Mouse (Mus musculus) embryo, embryonic 11 days (tissue): ENCODE measurements around the gene Ctsw.
"Not testable (repeated sequence)": the region's sequence is repeated elsewhere in the genome, so short reads cannot be mapped to it uniquely, and the experiment has no call there.

Source experiments
- DNase-seq: peaks from one replicate; pipeline ENCODE4 v3.0.0-alpha.2; 2015

Ctsw gene

GRCm38 (mm10) chr19:5468374-5468773 lies at the start of gene Ctsw:
TSS of gene Ctsw (minus strand) at chr19:5468507.
- DNase-seq: no peak

GRCm38 (mm10) chr19:5516906-5517505 lies 48.7 kb upstream of the Ctsw start:
- no peak for DNase-seq

- no peak for DNase-seq
These were observed 47.8 kb upstream of the Ctsw start for GRCm38 (mm10) chr19:5515840-5516777.

DNA sequence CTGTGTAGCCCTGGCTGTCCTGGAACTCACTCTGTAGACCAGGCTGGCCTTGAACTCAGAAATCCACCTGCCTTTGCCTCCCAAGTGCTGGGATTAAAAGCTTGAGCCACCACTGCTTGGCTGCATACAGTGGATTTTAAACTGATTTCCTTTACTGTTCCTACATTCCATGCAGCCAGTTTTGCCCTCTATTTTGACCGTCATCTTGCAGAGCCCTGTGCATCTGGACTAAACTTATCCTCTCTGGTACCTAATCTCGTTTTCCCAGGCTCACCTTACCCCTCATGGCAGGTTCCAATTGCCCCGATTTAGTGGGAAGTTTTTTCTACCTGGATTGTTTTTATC lies 44.7 kb upstream of the Ctsw start:
- DNase-seq: no peak

GRCm38 (mm10) chr19:5512091-5513004 lies 44.0 kb upstream of the Ctsw start:
- DNase-seq: no peak

GRCm38 (mm10) chr19:5511074-5511632 lies 42.8 kb upstream of the Ctsw start:
- no peak for DNase-seq

- DNase-seq: peak; percentile 97
These were observed 42.0 kb upstream of the Ctsw start, which contains the start of gene Snx32 for GRCm38 (mm10) chr19:5510031-5511026. TSS of gene Snx32 (minus strand) at chr19:5510538.

GRCm38 (mm10) chr19:5503687-5504086 lies 35.4 kb upstream of the Ctsw start, which contains the start of gene 1700020D05Rik:
TSS of gene 1700020D05Rik (minus strand) at chr19:5503787.
- DNase-seq: no peak

DNA sequence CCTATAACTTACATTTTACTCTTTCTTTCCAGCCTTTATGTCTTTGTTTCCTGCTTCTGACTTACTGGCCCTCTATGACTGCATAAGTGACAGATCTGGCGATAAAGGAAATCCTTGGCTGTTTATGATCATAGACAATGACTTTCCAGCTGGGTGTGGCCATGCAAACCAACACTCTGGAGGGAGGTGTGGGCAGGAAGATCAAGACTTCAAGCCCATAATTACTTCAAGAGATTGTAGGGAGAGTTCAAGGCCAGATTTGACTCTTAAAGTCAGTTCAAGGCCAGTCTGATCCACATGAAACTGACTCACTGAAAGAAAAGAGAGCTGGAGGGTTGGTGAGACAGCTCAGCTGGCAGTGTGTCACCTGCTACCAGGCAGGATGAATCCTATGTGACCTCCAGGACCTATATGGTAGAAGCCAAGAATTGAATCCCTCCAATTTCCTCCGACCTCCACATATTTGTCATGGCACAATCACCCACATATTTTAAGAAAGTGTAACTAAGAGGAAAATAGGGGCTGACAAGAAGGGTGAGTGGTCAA lies 32.1 kb upstream of the Ctsw start:
- DNase-seq: no peak

DNA sequence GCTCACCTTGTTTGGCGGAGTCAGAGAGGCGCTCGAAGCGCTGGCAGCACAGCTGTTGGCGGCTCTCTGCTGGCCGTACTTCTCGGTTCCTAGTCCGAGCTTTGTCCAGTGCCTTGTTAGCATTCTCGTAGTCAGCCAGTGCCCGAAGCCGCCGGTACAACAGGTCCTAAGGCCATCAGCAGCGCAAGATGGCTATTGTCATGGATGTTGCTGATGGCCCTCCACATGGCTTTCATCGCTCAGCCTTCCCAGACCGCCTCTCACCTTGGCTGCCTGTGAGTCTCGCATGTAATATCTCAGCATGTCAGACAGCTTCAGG lies 27.7 kb upstream of the Ctsw start:
- no peak for DNase-seq

GRCm38 (mm10) chr19:5495353-5496051 lies 27.2 kb upstream of the Ctsw start:
- DNase-seq: no peak

DNA sequence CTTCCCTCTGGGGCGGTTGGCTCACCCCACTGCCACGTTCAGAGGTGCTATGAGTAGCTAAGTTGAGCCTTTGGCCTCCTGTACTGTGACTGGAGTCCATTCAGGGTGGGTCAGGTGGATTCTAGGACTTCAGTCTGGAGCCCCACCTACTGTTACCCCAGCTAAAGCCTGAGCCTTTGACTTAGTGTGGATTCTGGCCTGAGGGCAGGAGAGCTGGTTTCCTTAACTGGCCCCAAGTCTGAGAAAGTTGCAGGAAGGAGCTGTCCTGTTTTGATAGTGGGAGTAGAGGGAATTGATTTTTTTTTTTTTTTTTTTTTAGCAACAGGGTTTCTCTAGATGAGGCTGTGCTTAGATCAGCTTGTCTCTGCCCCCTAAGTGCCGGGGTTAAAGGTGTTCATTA lies 26.0 kb upstream of the Ctsw start:
- DNase-seq: no peak

GRCm38 (mm10) chr19:5493301-5493721 lies 25.0 kb upstream of the Ctsw start:
- DNase-seq: not testable (repeated sequence)

GRCm38 (mm10) chr19:5492641-5493040 lies 24.3 kb upstream of the Ctsw start:
- no peak for DNase-seq

- peak; percentile 85 for DNase-seq
These were observed 22.8 kb upstream of the Ctsw start for GRCm38 (mm10) chr19:5490898-5491708.

DNA sequence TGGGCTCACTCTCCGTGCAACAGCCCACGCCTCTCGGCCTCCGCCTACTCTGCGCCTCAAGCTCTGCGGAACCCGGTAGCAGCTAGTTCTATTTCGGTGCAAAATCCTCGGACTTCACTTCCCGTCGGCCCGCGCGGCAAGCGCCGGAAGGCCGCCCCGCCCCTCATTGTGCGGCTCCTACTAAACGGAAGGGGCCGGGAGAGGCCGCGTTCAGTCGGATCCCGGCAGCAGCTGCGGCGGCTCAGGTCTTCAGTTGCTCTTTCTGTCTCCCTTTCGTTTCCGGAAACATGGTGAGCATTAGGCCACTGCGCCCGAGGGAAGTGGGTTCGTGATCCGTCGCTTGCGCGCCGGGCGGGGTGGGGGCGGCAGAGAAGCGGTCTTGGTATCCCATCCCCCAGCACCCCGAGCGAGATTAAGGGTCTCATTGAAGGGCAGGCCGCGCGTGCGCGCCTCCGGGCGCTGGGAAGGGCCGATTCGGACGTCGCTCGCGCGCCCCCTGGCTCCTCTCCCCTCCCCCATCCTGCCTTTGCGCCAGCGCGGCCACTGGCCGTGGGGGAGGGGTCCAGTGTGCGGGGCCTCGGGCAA lies 22.1 kb upstream of the Ctsw start, which contains the start of gene Cfl1:
TSS of gene Cfl1 (plus strand) at position 143 of the 585 bp plus-strand sequence.
- DNase-seq: peak; percentile 99

DNA sequence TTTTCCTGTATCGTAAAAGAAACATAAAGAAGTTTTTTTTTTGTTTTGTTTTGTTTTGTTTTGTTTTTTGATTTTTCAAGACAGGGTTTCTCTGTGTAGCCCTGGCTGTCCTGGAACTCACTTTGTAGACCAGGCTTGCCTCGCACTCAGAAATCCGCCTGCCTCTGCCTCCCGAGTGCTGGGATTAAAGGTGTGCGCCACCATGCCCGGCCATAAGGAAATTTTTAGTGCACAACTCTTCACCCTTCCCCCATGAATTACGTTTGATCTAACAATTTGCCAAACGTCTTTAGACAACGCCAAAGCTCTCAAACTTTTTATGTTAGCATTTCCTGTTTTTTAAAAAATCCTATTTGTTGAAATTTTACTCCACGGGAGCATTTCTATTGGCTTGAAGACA lies 21.4 kb upstream of the Ctsw start:
- not testable (repeated sequence) for DNase-seq

DNA sequence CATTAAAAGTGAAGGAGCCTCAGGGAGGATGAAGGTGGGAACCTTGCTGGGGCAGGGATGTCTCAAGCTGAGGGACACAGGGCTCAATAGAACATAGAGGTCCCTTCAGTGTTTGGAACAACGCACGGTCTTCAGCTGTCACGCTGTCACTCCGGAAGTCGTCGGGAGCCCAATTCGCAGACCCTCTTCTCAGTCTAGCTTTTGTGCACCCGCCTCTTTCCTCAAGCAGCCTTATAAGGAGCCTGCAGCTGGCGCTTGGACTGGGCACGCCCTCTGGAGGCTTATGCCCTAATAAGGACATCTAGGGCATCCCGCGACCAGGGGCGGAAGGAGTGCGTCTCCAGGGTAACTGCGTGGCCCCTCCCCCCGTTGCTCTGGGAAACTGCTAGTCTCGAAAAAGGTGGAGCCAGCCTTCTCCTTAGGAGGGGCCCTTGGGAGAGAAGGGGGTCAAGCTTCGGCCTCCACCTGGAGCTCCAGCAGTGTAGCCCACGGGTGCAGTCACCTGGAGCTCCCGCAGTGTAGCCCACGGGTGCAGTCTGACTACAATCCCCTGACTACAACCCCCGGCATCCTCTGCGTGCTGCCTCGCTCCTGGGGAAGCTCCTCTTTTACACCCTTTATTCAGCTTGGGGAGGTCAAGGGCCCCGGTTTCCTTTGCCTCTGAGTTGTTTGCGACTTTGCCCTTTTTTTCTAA lies 20.7 kb upstream of the Ctsw start:
- DNase-seq: peak; percentile 99
